Mouse (Mus musculus) spleen, postnatal 14 days (tissue): ENCODE measurements around the gene Naa15.

Experiments used
- DNase-seq, 2 experiments: peaks; one replicate each; pipeline ENCODE4 v3.0.0; 2021 to 2022; ENCODE audit warnings: low spot score in 2 of 2

Naa15 gene

DNA sequence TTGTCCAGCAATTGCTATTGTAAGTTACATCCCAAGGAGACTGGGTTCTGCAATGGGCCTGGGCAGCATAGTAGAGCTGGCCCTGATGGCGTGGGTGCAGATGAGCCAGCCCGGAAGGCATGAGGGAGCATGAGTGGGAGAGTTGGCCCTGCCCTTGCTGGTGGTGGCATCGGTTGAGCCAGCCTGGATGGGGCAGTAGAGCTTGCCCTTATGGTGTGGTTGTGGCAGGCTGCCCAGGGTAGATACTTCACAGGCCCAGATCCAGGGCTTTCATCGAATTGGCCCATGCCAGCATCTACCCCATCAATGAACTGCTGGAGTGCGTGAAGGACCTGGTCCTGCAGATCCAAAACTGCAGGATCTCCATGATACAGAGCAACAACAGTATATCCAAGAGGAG is 97.0 kb downstream of the Naa15 start:
- no peak for DNase-seq

DNA sequence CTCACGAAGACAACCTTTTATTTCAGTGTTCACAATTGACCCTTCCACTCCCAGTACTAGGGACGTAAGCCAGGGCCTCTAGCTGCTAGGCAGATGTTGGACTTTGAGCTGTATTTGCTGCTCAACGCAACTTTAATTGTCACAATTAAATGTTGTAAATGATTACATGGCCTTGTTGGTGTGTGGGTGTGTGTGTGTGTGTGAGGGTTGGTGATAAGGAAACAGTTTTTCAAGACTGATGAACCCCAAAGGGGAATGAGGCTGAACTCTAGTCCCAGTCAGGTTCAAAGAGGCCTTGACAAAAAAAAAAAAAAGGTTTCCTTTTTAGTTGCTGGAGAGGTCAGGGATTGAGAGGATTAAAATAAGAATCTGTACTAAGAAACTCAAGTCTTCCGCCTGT is 102.5 kb downstream of the Naa15 start:
- no peak for DNase-seq

DNA sequence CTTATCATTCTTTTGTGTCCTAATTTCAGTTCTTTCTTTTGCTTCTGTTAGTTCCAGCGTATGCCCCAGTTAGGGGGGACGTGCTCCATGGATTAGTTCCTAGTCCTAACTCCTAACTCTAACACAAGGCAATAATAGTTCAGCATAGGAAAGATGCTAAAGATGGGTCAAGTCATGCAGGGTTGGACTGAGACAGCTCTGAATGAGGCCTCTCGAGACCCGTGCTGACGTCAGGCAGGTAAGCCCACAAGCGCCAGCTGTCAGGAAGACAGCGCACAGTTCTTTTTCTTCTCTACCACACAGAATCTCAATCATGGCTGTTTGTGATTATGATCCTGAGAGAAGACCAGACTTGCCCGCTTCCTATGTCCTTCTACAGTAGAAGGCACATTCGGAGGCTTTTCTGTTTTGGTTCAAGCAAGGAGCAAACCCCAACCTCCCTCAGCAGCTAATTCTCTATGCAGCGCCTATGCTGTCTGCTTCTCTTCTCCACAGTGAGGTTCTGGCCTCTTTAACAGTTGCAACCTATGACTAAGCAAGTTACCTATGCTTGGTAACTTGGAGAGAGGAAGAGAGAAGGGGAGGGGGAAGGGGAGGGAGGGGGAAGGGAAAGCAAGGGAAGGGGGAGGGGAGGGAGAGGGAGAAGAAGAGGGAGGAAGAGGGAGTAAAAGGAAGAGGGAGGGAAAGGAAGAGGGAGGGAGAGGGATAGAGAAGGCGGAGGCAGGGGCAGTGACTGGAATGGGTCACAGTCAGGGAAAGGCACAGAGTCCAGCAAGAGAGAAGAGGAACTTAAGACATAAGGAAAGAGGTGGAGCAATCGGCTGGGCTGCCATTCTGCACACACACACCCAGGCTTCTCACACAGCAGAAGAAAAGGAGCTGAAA is 103.2 kb downstream of the Naa15 start:
- no peak for DNase-seq

DNA sequence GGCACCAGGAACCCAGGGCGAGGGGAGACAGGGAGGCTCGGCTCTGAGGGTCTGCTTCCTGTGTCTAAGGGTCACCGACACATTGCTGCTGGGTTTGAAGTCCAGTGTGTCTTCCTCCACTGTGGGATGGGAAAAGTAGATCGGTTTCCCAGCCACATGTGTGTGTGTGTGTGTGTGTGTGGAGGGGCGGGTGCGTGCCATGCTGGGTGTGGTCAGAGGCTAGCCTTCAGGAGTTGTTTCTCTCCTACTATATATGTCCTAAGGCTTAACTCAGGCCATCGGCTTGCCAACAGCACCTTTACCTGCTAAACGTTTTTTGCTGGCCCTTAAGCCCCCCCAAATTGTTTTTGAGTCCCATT is 103.8 kb downstream of the Naa15 start:
- no peak for DNase-seq

DNA sequence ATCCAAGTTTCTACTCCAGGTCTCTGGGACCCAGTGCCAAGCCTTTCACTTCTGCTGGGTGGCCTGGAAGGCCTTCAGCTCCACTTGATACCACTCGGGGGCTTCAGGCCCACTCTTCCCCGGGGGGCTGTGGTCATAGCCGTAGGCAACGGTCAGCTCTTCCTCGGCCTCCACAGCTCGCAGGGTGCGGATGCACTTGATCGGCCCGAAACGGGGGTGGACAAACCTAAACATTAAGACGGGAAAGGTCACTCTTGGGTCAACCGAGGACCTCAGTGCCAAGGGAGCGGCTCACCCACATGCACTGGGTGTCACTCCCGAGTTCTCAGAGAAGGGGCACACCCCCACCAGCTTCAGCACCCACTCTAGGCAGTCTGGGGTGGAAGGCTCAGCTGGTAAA is 106.3 kb downstream of the Naa15 start:
- DNase-seq = no peak

DNA sequence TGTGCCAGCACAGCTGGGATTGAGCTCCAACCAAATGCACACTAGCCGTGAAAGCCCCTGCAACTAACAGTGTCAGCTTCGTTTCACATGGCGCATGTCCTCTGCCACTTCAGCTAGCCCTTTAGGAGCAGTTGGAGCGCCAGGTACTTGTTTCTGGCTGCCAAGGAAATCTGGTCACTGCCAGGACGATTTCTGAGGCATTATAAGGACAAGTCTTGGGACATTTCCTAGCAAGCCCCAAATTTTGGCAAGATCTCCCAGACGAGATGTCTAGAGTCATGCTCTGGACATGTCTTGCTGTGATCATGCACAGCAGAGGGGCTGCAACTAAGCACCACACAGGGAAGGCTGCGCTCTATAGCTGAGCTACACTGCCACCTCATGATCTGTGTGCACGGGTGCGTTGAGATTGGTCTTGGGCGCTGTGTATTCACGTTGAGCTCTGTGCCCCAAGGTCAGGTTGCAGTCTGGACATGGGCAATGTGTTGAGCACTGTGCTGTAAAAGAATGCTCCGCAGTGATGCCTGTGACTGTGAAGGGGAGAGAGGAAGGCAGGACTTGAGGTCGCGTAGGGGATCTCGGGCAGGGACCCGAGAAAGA is 110.3 kb downstream of the Naa15 start:
- no peak for DNase-seq
